Mouse (Mus musculus) regulatory T cell (primary cell): Measurements from ENCODE around the gene Gm44.
"Not testable (repeated sequence)": the region's sequence is repeated elsewhere in the genome, so short reads cannot be mapped to it uniquely, and the experiment has no call there.

Experiments used
- in situ Hi-C: fragments of 300-600 bp; cut with MboI, MseI; formaldehyde crosslinking; loops from one replicate; pipeline ENCODE4 v1.15.1; 2025; ENCODE audit warnings: high pct_unique_total_duplicates

The Gm44 gene

GRCm38 (mm10) chrX:90891842-90892241 lies at the start of gene Gm44:
Gm44 (plus strand) TSS chrX:90892142.
- in situ Hi-C loops, result no loop called here

- in situ Hi-C loops, result no loop called here
Observed at GRCm38 (mm10) chrX:90927989-90928388, 36.0 kb downstream of the Gm44 start.

- in situ Hi-C loops, result not testable (repeated sequence)
Observed at GRCm38 (mm10) chrX:90938211-90938610, 46.3 kb downstream of the Gm44 start.
